In genomic region chr2:160887859-160888258, GRCm38 (mm10) we compare ENCODE assay signal across 1 mouse cellular context.
TF ChIP-seq lines count a peak whose summit lies in the region.

No protein-coding gene starts in this region.

TF ChIP-seq in MEL, 35 proteins besides CTCF, POLR2A, EP300 and RAD21 (continued from another document):
- TF ChIP-seq RCOR1 (IDR thresholded peaks at IDR 0.05; ENCODE audit: low read depth, low read length) (no peak), NRF1 (IDR thresholded peaks at IDR 0.05; ENCODE audit: insufficient read depth, low read depth, low read length, poor library complexity, severe bottlenecking) (no peak), POLR2AphosphoS2 (IDR thresholded peaks at IDR 0.05; ENCODE audit: low read length) (no peak), JUND (IDR thresholded peaks at IDR 0.05; ENCODE audit: low read depth, low read length) (no peak), CHD1 (IDR thresholded peaks at IDR 0.05; ENCODE audit: low read depth, low read length) (no peak), HCFC1 (IDR thresholded peaks at IDR 0.05; ENCODE audit: low read depth, low read length) (no peak), GABPA (IDR thresholded peaks at IDR 0.05; ENCODE audit: low read depth, low read length) (no peak)
